Mouse (Mus musculus) ES-Bruce4 (cell line): Measurements from ENCODE around the gene 4930578G10Rik.

ENCODE experiments used
- CTCF ChIP-seq: IDR thresholded peaks from one replicate; pipeline ENCODE4 v1.8.1; 2011; ENCODE audit warnings: low read depth, low read length
- EP300 ChIP-seq: IDR thresholded peaks from 2 replicates; pipeline ENCODE4 v1.6.1; 2011; ENCODE audit warnings: low read depth, low read length; ENCODE audit not compliant: insufficient read depth
- POLR2A ChIP-seq: IDR thresholded peaks from one replicate; pipeline ENCODE4 v1.8.1; 2011; ENCODE audit warnings: low read length; ENCODE audit not compliant: insufficient read depth

DNA sequence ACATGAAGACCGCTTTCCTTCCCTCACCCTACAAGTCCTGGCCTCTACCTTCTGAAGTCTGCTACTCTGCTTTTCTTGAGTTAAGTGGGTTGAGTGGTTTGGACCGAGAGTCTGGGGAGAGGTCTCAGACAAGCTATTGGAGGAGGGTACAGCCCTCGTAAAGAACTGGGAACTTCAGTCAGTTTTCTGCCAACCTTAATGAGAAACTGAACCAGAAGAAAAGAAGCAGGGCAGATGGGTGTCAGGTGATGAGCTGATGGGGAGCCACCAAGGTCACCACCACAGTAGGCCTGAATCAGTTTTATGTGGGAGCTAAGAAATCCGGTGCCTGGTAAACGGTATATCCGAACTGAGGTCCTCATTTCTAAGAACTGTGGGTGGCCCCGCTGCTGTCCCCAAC is 136.8 kb downstream of the 4930578G10Rik start:
- TF ChIP-seq CTCF: no peak
- no peak for TF ChIP-seq EP300
- no peak for TF ChIP-seq POLR2A
